Mouse (Mus musculus): ENCODE results near the gene Wdr47.

DNA sequence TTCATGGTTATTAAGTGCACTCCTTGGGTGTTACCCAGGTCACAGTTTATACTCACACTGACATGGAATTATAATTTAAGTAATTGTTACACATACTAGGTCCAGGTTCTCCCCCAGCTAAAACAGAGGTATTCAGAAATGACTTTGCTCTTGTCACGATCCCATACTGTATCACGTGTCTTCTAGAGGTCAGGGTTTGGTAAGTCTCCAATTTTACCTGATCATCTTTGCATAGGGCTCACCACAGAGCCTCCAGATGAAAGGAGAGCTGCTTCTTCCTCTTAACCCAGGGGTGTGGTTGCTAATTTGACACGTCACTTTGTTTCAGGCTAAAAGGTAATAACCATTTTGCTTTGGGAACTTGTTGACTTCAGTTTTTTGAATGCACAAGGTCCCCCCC, 53.8 kb downstream of the Wdr47 start:
- TF ChIP-seq POLR2A (IDR thresholded peaks at IDR 0.05; ENCODE audit: borderline replicate concordance, extremely low read depth, insufficient read depth, insufficient read length, poor library complexity, severe bottlenecking) (no peak), CTCF (IDR thresholded peaks at IDR 0.05; ENCODE audit: borderline replicate concordance, extremely low read depth, insufficient read depth, insufficient read length) (no peak)
